25 mouse cellular contexts compared by ENCODE assay signal in the genomic region with DNA sequence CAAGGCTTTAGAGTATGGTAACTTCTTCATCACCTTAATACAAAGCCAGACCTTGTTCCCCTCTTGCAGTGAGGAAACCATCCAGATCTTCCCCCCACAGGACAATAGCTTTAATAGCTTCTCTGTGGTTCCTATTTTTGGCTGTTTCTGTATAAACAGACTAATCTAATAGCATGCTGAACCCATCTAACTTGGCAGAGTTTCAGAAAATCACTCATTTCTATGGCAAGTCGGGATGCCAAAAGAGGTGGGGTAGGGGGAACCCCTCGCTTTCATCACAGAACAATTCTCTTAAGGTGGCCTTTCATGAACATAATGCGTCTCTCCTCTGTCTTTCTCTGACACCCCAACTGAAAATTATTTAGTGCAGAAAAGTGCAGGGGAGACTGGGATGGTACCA.
DNase-seq lines count a peak whose midpoint lies in the region; ATAC-seq and TF ChIP-seq lines count a peak whose summit lies in the region.
"Had no signal": no experiment of that assay in that cellular context is flagged by ENCODE, and none has a peak within 500 bp of the region (broad histone marks: within the 10 kb centered on the region; RNA-seq: fewer than 3 reads in every experiment).

No protein-coding gene starts in this region.

- TF ChIP-seq CTCF in intestine, postnatal 0 days (IDR thresholded peaks at IDR 0.05; ENCODE audit: low read depth) = no peak
- TF ChIP-seq CTCF in midbrain, postnatal 0 days (IDR thresholded peaks at IDR 0.05) = no peak

- no peak for DNase-seq in embryonic facial prominence, embryonic 10.5 days (ENCODE audit: low spot score)
- DNase-seq in midbrain, postnatal 0 days (ENCODE audit: low spot score) = peak; percentile 37
- DNase-seq in midbrain, embryonic 10.5 days (ENCODE audit: low spot score) = no peak
- no peak for DNase-seq in layer of hippocampus, postnatal 10 days (ENCODE audit: low spot score in 2 of 2)
- DNase-seq: adrenal gland, postnatal 25 days; cerebellum, adult 9-10 months; gastrocnemius, postnatal 25 days; heart, adult 18-20 months; heart, postnatal 14 days; kidney, adult 9 months; kidney, postnatal 25 days; liver, embryonic 13.5 days; retina, postnatal 1 day; thymus, postnatal 25 days had no signal

- no peak overlapping the region for H3K4me2 ChIP-seq in embryonic facial prominence, embryonic 13.5 days
- H3K4me2 ChIP-seq in intestine, embryonic 16.5 days (ENCODE audit: low read depth, low read length) = no peak overlapping the region
- no peak overlapping the region for H3K4me2 ChIP-seq in intestine, postnatal 0 days (replicated peaks; ENCODE audit: low read depth)
- H3K4me2 ChIP-seq in midbrain, postnatal 0 days (ENCODE audit: low read depth, low read length, poor library complexity, severe bottlenecking) = no peak overlapping the region
- H3K4me2 ChIP-seq: heart, embryonic 13.5 days; hindbrain, embryonic 12.5 days; limb, embryonic 13.5 days; liver, embryonic 13.5 days; lung, embryonic 15.5 days; midbrain, embryonic 15.5 days; neural tube, embryonic 13.5 days had no signal

- WGBS in embryonic facial prominence, embryonic 13.5 days = 39% methylated on average over 3 of the region's 3 CpGs
- 94% methylated on average over 3 of the region's 3 CpGs for WGBS in embryonic facial prominence, embryonic 10.5 days
- WGBS in intestine, embryonic 16.5 days = 52% methylated on average over 3 of the region's 3 CpGs
- 63% methylated on average over 3 of the region's 3 CpGs for WGBS in intestine, postnatal 0 days
- WGBS in midbrain, postnatal 0 days = 65% methylated on average over 3 of the region's 3 CpGs
- 95% methylated on average over 3 of the region's 3 CpGs for WGBS in midbrain, embryonic 10.5 days

- no peak overlapping the region for H3K9ac ChIP-seq in embryonic facial prominence, embryonic 13.5 days
- no peak overlapping the region for H3K9ac ChIP-seq in intestine, embryonic 16.5 days (ENCODE audit: low read depth, low read length)
- H3K9ac ChIP-seq in intestine, postnatal 0 days (ENCODE audit: low read depth, low read length) = no peak overlapping the region
- H3K9ac ChIP-seq in midbrain, postnatal 0 days (replicated peaks; ENCODE audit: low read length, poor library complexity, severe bottlenecking) = no peak overlapping the region
- H3K9ac ChIP-seq: heart, embryonic 13.5 days; hindbrain, embryonic 12.5 days; limb, embryonic 13.5 days; liver, embryonic 13.5 days; lung, embryonic 15.5 days; midbrain, embryonic 15.5 days; neural tube, embryonic 13.5 days had no signal

- peaks cover 30% of the 10 kb centered on the region for H3K4me1 ChIP-seq in embryonic facial prominence, embryonic 13.5 days
- H3K4me1 ChIP-seq in embryonic facial prominence, embryonic 10.5 days = peaks cover 20% of the 10 kb centered on the region
- peaks cover 13% of the 10 kb centered on the region; the same call in 1 of the 2 replicates for H3K4me1 ChIP-seq in intestine, embryonic 16.5 days (ENCODE audit: control insufficient read depth, insufficient read depth, low read length)
- H3K4me1 ChIP-seq in intestine, postnatal 0 days (replicated peaks; ENCODE audit: control insufficient read depth, insufficient read depth, low read length) = 0 out of 2 replicates have a peak, but pooled peaks cover 3% of the 10 kb centered on the region
- no peaks in the 10 kb centered on the region for H3K4me1 ChIP-seq in midbrain, postnatal 0 days (ENCODE audit: insufficient read depth, low read length)
- peaks cover 23% of the 10 kb centered on the region for H3K4me1 ChIP-seq in midbrain, embryonic 10.5 days

- ATAC-seq in embryonic facial prominence, embryonic 13.5 days (ENCODE audit: insufficient number of reproducible peaks, insufficient read depth, low FRiP score, low TSS enrichment, low read depth) = 0 out of 2 replicates have a peak, but pooled peaks have one; percentile 26
- peak; percentile 26; the same call in 1 of the 2 replicates for ATAC-seq in intestine, embryonic 16.5 days
- ATAC-seq in intestine, postnatal 0 days = no peak
- ATAC-seq in midbrain, postnatal 0 days (ENCODE audit: low FRiP score) = no peak
- ATAC-seq: midbrain, embryonic 15.5 days had no signal

- no peak overlapping the region for H3K27ac ChIP-seq in embryonic facial prominence, embryonic 13.5 days
- no peak overlapping the region for H3K27ac ChIP-seq in embryonic facial prominence, embryonic 10.5 days (replicated peaks)
- no peak overlapping the region for H3K27ac ChIP-seq in intestine, embryonic 16.5 days (ENCODE audit: low read length)
- no peak overlapping the region for H3K27ac ChIP-seq in intestine, postnatal 0 days (ENCODE audit: low read depth, low read length)
- no peak overlapping the region for H3K27ac ChIP-seq in midbrain, postnatal 0 days (ENCODE audit: low read depth, low read length)
- H3K27ac ChIP-seq in midbrain, embryonic 10.5 days (replicated peaks) = no peak overlapping the region
- H3K27ac ChIP-seq: heart, embryonic 13.5 days; hindbrain, embryonic 12.5 days; limb, embryonic 13.5 days; liver, embryonic 13.5 days; lung, embryonic 15.5 days; midbrain, embryonic 15.5 days; neural tube, embryonic 13.5 days had no signal

- H3K27me3 ChIP-seq in embryonic facial prominence, embryonic 13.5 days = no peaks in the 10 kb centered on the region
- H3K27me3 ChIP-seq in embryonic facial prominence, embryonic 10.5 days (replicated peaks; ENCODE audit: low read depth, poor library complexity, severe bottlenecking) = peaks cover 14% of the 10 kb centered on the region
- H3K27me3 ChIP-seq in intestine, embryonic 16.5 days (replicated peaks; ENCODE audit: control insufficient read depth, insufficient read depth, low read length) = no peaks in the 10 kb centered on the region
- no peaks in the 10 kb centered on the region for H3K27me3 ChIP-seq in intestine, postnatal 0 days (replicated peaks; ENCODE audit: control insufficient read depth, insufficient read depth, low read length)
- H3K27me3 ChIP-seq in midbrain, postnatal 0 days (ENCODE audit: insufficient read depth, low read length) = no peaks in the 10 kb centered on the region
- H3K27me3 ChIP-seq in midbrain, embryonic 10.5 days (ENCODE audit: low read depth, poor library complexity, severe bottlenecking) = peaks cover 11% of the 10 kb centered on the region
- H3K27me3 ChIP-seq: heart, embryonic 13.5 days; hindbrain, embryonic 12.5 days; liver, embryonic 13.5 days; lung, embryonic 15.5 days; midbrain, embryonic 15.5 days; neural tube, embryonic 13.5 days had no signal

- H3K9me3 ChIP-seq in embryonic facial prominence, embryonic 13.5 days = no peaks in the 10 kb centered on the region
- H3K9me3 ChIP-seq in embryonic facial prominence, embryonic 10.5 days = peaks cover 6% of the 10 kb centered on the region; the same call in 1 of the 2 replicates
- H3K9me3 ChIP-seq in intestine, embryonic 16.5 days (ENCODE audit: control insufficient read depth, low read length) = no peaks in the 10 kb centered on the region
- H3K9me3 ChIP-seq in intestine, postnatal 0 days (ENCODE audit: control insufficient read depth) = no peaks in the 10 kb centered on the region
- H3K9me3 ChIP-seq in midbrain, postnatal 0 days (ENCODE audit: low read length) = no peaks in the 10 kb centered on the region; the same call in 1 of the 2 replicates
- H3K9me3 ChIP-seq in midbrain, embryonic 10.5 days (replicated peaks) = peaks cover 8% of the 10 kb centered on the region; the same call in 1 of the 2 replicates
- H3K9me3 ChIP-seq: heart, embryonic 13.5 days; liver, embryonic 13.5 days; lung, embryonic 15.5 days; midbrain, embryonic 15.5 days; neural tube, embryonic 13.5 days had no signal

- no peak overlapping the region for H3K4me3 ChIP-seq in embryonic facial prominence, embryonic 13.5 days
- H3K4me3 ChIP-seq in embryonic facial prominence, embryonic 10.5 days = no peak overlapping the region
- no peak overlapping the region for H3K4me3 ChIP-seq in intestine, embryonic 16.5 days (ENCODE audit: low read length)
- H3K4me3 ChIP-seq in intestine, postnatal 0 days (ENCODE audit: low read depth, low read length) = no peak overlapping the region
- no peak overlapping the region for H3K4me3 ChIP-seq in midbrain, postnatal 0 days (ENCODE audit: low read depth, low read length)
- no peak overlapping the region for H3K4me3 ChIP-seq in midbrain, embryonic 10.5 days
- H3K4me3 ChIP-seq: erythroblast, embryonic 14.5 days; heart, embryonic 13.5 days; hindbrain, embryonic 12.5 days; limb, embryonic 13.5 days; liver, embryonic 13.5 days; lung, embryonic 15.5 days; midbrain, embryonic 15.5 days; myocyte; neural tube, embryonic 13.5 days had no signal

- H3K36me3 ChIP-seq in embryonic facial prominence, embryonic 13.5 days = no peaks in the 10 kb centered on the region
- no peaks in the 10 kb centered on the region for H3K36me3 ChIP-seq in embryonic facial prominence, embryonic 10.5 days (replicated peaks)
- H3K36me3 ChIP-seq in intestine, embryonic 16.5 days (ENCODE audit: control insufficient read depth, insufficient read depth, low read length) = no peaks in the 10 kb centered on the region
- H3K36me3 ChIP-seq in intestine, postnatal 0 days (ENCODE audit: control insufficient read depth, insufficient read depth) = no peaks in the 10 kb centered on the region
- H3K36me3 ChIP-seq in midbrain, postnatal 0 days (ENCODE audit: insufficient read depth, low read length) = no peaks in the 10 kb centered on the region
- no peaks in the 10 kb centered on the region for H3K36me3 ChIP-seq in midbrain, embryonic 10.5 days
- H3K36me3 ChIP-seq: heart, embryonic 13.5 days; hindbrain, embryonic 12.5 days; limb, embryonic 13.5 days; liver, embryonic 13.5 days; lung, embryonic 15.5 days; midbrain, embryonic 15.5 days; neural tube, embryonic 13.5 days had no signal

Comparison
In these comparisons a context has a peak if more than half of its experiments do, and no peak if none do; other contexts are left out.
1. ATAC-seq: peak in embryonic facial prominence, embryonic 13.5 days (single experiment) and intestine, embryonic 16.5 days (single experiment); none in intestine, postnatal 0 days (single experiment) and midbrain, postnatal 0 days (single experiment).